Mouse (Mus musculus) cerebellum, adult 8-10 months (tissue): ENCODE data around the gene Mdga1.

Experiments used
- DNase-seq: peaks from one replicate; pipeline ENCODE4 v3.0.0; 2022

Mdga1 gene

DNA sequence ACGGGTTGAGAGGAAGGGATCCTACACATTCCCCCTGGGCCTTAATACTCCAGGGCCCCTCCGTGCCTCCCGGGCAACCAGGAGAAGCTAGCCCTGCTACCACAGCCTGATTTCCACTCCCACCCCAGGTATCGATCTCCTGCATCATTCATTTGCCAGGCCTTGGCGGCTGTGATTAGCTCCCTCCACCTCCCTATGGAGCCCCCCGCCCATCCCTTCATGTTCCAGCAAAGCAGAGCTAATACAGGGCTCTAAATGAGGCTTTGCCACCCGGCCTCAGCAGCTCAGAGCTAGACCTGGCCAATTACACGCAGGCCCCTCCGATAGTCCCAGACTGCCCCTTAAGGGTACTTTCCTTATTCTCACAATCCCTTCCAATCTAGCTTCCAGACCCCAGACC is 86.5 kb downstream of the Mdga1 start:
- DNase-seq = no peak

DNA sequence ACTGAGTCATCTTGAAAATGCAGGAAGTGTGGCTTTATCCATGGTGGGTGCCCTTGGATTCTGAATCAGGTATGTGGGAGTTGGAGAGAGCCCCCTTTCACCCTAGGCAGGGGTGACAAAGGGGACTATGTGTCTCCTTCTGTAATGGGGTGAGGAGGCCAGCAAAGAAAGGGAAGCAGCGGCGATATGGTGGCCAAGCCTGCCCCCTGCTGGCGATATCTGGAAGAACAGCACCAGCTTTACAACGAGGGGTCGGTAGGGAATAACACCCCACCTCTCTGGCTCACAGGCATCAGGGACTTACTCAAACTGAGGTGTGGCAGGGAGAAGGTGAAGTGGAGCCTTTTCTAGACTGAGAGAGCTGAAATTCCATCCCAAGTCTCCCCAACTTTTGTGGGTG is 87.0 kb downstream of the Mdga1 start:
- peak; percentile 76 for DNase-seq

DNA sequence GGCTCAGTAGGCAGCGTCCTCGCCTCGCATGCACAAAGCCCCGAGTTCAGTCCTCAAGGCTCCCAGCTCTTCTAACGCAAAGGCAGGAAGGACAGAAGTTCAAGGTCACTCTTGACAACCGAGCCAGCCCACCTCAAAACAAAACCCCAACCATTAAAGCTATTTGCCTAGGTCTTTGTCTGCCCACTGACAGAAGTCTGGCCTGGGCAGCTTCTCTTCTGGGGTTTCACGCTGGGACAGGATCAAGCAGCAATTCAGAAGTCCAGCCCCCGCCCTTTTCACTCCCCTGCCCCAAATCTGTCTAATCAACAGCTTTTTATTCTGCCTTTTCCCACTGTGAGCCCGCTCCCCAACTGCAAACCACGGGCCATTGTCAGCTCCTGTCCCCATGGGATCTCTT is 89.6 kb downstream of the Mdga1 start:
- no peak for DNase-seq

DNA sequence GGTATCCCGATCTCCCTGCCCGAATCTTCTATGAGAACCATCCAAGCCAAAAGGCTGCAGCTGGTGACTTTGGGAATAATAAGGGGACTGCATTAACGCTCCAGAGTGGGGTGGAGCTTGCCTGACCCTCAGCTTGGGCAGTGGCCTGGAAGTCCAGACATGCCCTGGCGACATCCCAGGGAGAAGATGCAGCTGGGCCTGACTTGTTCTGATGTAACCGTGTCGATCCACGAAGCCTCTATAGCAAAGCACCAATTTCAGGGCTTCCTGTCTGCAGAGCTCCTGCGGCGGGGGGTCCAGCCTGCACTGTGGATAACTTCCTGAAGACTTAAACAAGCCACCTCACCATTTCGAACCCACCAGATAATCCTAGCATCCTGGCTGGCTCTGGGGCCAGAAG is 90.9 kb downstream of the Mdga1 start:
- DNase-seq = no peak

DNA sequence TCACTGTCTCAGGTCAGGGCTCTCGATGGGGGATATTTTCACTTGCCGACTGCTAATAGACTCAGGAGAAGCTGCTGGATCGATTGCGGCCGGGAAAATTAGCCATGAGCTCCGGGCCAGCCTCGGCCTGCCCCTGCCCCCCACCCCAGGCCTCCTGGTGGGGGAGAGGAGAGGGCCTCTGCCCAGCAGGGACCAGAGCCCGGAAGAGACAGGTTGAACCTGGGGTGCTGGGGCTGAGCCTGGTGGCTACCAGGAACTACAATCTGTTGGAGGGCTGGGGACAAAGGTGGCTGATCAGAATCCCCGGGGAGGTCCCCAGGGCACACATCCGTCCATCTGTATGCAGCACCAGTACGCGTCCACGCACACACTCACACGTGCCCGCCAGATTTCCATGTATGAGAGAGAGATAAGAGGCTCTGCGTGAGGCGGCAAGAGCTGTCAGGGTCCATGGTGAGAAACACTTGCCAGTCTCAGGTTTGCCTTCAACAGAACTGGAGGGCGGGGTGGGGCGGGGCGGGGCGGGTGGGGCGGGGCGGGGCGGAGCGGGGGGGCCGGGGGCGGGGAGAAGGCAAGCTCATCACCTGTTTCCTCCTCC is 95.7 kb downstream of the Mdga1 start:
- peak; percentile 33 for DNase-seq

DNA sequence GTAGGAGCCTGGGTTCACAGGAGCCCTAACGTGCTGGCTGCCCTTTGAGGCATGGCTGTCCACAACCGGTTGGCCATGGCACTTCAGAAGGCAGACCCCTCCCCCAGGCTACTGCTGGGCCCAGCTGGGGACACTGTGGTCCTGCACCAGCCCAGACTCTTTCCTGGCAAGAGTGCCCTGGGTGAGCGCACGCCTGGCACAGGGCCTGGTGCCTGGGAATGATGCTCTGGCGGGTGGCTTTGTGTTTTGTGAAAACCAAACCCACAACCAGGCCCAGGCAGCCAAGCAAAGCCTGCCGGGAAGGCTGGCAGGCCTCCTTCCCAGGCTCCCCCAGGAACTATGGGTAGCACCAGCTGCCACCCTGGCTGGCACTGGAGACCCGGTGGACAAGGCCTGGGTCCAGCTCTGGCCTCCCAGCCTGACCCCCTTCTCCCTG is 96.3 kb downstream of the Mdga1 start:
- peak; percentile 83 for DNase-seq

DNA sequence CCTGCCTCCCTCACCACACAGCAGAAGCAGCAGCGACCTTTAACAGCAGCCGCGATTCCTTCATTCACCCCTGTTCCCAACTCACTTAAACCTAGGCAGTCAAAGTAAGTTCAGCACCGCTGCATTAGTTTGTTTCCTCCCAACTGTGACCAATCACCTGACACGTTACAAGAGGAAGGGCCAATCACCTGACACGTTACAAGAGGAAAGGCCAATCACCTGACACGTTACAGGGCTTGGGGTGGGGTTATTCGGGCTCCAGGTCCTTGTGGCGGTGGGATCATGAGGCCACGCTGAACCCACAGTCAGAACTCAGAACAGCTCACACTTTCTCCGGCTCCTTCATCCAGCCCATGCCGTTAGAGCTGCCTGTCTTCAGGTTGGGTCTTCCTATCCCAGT is 99.6 kb downstream of the Mdga1 start:
- no peak for DNase-seq

DNA sequence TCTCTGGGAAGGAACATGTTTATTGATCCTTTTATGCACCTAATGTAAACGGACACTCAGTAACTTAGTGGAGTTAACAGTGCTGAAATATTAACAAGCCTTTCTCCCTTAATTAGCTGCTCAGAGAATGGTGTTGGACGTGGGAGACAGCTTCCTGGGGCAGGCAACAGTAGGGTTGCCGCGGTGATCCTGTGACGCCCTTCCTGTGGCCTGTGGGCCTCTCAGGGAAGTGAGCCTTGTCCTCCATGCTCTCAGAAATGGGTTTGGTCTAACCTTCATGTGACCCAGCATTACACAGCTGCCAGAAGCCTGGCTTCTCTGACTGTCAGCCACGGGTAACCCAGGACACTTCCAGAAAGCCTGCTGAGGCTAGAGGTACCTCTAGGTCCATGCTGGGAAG is 104.0 kb downstream of the Mdga1 start:
- no peak for DNase-seq

DNA sequence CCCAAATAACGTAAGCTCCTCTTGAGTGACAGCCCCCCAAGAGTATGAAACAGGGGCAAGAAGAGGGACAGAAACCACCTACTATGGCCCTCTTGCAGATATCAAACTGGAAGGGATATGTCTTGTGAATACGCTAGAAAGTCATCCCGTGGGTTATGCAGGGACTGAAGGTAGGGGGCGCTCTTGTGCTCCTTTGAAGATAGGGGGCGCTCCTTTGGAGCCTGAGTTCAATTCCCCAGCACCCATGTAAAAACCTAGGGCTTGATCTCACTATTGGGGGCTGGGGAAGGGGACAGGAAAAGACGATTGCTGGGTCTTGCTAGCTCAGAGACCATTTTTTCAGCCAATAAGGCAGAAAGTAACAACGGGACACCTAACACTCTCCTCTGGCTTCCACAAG is 105.4 kb downstream of the Mdga1 start:
- no peak for DNase-seq

DNA sequence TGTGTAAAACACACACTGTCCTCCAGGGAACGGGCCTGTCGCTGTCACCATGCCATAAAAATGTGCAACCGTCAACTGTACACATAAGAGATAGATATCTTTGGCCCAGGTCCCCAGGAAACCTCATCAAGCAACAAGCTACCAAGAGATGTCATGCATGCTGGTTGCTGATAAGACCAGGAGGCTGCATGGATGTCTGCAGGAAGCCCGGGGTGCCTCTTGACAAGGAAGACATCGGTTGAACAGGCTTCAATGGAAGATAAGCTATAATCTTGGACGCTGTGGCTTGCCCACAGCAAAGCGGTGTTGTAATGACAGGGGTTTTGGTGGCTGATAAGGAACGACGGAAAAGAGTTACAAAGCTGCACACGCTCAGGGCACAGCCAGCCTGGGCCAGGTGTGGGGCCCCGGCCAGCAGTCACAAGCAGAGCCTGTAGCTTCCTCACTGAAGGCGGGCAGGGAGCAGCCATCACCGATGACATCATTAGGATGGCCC is 110.1 kb downstream of the Mdga1 start:
- no peak for DNase-seq

DNA sequence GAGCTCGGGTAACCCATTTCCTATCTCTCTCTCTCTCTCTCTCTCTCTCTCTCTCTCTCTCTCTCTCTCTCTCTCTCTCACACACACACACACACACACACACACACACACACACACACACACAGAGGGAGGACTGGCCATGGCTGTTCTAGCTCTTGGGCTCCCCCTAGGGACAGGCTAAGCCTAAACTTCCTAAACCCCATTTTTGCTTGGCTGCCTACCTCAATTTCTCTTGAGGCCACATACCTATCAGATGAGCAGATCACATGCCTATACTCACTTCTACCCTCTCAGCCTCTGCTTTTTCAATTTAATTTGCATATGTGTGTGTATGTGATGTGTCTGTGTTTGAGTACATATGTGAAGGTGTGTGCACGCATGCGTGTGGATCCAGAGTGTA is 111.1 kb downstream of the Mdga1 start:
- no peak for DNase-seq

DNA sequence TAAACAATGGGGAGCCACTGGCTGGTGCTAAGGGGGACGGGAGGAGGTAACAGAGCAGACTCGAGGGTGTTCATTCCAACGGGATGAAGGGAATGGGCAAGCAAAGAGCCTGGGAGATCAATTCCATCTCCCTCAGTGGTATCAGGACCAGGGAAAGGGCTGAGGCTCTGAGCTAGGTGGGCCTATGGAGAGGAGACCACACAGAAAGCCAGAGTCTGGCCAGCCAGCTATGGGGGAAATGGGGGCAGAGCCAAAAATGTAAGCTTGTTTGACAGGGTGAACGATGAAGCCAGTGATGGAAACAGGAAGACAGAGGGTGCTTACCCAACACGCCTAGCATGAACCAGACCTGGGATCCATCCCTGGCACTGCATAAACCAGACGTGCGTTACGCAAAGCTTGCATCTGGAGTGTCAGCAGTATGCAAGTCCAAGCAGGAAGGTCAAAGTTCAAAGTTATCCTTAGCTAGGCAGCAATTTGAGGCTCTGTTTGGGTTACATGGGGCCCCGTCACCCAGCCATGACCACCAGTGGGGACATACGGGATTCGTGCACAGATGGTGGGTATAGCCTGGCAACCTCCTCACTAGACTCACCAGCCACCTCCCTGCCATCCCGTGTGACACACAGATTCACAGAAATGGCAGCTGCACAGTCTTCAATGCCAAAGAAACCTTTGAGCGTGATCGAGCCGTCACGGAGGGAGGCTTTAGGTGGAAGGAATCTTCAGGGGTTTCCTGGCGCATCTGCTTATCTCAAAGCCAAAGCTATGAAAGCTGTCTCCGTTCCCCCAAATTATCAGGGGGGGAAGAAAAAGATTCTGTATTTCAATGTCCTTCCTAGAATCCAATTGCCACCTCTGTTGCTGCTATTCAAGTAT is 113.9 kb downstream of the Mdga1 start:
- no peak for DNase-seq

DNA sequence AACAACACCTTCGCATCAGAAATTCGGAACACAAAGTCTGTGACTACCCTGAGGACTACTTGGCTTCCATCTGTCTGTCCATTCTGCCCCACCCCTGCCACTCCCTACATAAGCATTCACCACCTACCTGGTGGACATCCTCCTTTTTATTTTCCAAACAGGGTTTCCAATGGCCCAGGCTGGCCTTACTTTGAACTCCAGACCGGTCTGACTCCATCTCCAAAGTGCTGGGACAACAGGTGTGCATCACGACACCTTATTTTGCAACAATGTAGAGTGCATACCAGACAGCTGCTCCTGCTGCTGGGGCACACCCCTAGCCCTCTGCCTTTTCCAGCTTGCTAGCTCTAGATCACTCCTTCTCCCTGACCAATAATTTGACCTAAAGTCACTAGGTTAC is 115.1 kb downstream of the Mdga1 start:
- no peak for DNase-seq

DNA sequence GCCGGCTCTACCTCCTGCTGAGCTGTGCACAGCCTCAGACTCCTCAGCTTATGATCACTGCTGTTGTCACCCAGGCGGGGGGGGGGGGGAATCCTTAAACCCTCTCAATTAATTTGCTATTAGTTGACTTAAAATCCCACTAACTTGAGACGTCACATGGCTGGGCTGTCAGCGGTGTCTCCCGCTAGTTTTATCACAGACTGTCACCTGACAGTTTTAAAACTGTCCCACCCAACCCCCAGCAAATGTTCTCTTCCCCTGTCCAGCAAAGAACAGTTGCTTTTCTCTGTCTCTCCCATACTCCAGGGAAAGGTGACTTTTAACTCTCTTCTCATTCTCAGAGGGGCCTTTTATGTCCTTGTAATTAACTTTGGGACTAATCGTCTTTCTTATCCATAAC is 115.5 kb downstream of the Mdga1 start:
- DNase-seq = no peak

DNA sequence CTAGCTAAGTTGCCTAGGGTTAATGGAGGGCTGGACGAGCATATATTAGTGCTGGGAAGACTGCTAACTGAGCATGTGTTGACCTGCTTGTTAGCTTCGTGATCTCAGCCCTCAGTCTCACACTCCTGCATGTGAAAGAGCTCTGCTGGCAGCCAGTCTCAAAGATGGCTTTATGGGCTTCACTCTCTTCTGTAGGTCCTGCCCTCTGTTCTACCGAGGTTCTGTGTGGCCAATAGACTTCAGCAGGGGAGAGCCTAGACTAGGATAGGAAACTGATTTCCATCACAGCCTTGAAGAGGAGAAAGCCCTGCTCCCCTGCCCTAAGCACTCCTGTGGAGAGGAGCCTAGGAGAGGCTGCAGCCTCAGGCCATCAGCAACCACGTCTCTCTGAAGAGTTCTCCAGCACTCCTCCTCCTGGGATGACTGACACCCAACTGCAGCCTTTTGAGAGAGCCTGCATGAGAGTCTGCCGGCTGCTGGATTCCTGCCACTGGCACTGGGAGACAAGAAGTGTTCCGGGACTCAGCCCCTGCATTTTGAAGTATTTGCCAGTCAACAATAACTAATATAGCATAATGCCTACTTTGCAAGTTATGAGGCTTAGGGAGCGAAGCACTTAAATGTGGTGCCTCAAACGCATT is 116.9 kb downstream of the Mdga1 start:
- no peak for DNase-seq

DNA sequence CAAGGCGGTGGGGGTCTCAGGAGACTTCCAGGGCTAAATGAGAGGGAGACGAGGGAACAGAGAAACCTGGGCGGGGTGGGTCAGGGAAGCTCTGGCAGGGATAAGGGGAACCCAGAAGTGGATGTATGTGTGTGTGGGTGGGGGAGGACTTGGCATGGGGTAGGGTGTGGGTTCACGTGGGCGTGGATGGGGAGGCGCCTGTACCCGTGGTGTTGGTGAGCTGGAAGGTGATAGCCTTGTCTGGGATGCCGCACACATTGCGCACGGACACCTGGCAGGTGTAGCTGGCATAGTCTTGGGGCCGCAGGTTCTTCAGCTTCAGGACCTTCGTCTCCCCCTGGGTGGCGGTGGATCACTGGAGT is 120.5 kb downstream of the Mdga1 start:
- DNase-seq = no peak

DNA sequence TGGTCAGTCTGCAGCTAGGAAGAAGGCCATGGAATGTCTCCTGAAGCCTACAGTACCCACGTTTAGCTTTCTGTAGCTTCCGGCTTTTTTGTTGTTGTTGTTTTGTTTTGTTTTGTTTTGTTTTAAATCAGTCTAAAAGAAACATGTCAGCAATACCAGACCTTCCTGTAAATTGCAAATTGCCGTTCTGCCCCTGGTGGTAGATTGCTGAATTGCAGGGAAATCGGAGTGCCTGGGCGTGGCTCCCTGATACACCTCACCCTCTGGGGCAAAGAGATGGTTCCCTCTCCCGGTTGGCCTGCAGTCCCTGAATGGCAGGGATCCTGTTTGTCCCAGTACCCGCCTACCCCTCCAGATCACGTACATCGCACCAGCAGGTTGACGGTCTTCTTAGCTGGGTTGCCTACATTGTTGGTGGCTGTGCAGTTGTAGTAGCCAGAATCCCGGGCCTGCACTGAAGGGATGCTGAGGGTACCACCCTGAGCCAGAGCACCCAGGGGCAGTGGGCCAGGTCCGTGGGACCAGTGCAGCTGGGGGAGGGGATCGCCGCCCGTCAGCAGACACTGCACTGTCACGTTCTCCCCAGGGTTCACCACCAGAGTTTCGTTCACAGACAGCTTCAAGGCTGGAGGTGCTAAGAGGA is 121.0 kb downstream of the Mdga1 start:
- DNase-seq = peak; percentile 83

DNA sequence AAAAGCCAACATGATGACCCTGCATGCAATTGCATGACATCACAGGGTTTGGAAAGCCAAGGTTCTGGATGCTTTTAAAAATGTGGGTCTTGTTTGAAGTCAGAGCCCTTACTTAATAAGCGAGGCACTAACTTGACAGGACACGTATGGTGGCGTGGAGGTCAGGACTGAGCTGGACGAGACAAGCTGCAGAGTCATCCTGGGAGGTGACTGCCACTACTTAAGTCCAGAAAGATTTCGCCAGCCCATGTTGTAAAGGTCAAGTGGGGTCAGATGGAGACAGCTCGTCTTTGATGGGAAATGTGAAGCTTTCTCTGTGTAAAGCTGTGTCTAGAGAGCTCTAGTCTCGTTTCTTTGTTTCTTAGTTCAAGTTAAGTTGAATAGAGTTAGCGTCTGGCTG is 122.6 kb downstream of the Mdga1 start:
- DNase-seq = no peak

DNA sequence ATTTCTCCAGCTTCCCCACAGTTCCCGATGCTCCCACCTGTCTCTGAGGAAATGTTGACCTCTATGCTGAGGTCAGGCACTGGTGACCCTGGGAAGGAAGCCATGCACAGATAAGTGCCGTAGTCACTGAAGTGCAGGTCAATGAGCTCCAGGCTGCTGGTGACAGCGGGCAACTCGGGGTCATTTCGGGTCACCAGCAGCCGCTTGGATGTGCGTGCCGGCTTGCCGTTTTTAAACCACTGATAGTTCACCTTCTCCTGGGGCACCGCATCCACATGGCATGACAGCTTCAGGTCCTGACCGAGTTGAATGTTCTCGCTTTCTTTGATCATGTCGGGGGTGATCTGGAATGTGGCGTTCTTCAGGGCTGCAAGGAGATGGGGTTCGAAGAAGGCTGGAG is 123.6 kb downstream of the Mdga1 start:
- no peak for DNase-seq

DNA sequence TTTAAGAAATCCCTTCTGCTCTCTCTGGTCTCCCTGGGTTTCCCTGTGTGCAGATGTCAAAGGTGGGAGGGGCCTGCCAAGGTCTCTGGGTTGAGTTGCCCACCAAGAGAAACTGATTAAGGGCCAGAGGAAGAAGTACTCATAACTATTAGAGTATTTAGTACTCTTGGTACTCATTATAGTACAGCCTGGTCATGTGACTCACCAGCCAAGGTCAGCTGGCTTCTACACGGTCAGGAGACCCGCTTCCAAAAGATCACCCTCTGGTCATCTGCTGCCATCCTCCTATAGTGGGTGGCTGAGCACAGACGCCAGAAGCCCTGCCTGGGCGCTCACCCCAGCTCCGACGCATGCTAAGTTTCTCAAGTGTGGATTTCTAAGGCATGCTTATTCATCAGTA is 124.9 kb downstream of the Mdga1 start:
- no peak for DNase-seq

DNA sequence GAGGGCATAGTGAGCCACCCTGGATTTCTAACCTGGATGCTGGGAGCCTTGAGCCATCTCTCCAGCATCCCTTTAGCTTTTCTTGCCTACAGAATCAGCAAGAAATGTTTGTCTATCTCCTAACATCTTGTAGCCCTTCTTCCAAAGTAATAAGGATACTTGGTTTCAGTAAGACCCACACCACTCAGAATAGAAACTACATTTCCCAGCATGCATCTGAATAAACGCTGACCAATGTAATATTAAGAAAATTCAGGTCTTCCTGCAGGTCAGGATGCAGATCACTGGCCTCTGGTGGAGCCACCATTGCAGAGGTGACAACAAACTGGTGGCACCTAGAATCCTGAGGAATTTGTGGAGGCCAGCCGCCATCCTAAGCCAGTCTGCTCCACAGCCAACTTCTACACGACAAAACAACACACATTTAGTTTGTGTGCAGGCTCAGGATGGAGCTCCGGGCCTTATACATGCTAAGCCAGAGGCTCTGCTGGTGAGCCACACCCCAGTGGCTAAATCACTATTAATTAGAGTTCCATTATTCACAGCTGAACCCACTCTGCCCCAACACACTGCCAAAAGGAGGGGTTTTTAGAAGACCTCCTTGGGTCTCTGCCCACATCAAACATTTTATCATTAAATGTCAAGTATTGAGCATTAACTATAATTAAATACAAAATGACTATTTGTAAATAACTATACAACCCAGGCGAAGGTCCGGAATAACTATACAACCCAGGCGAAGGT is 126.3 kb downstream of the Mdga1 start:
- no peak for DNase-seq

DNA sequence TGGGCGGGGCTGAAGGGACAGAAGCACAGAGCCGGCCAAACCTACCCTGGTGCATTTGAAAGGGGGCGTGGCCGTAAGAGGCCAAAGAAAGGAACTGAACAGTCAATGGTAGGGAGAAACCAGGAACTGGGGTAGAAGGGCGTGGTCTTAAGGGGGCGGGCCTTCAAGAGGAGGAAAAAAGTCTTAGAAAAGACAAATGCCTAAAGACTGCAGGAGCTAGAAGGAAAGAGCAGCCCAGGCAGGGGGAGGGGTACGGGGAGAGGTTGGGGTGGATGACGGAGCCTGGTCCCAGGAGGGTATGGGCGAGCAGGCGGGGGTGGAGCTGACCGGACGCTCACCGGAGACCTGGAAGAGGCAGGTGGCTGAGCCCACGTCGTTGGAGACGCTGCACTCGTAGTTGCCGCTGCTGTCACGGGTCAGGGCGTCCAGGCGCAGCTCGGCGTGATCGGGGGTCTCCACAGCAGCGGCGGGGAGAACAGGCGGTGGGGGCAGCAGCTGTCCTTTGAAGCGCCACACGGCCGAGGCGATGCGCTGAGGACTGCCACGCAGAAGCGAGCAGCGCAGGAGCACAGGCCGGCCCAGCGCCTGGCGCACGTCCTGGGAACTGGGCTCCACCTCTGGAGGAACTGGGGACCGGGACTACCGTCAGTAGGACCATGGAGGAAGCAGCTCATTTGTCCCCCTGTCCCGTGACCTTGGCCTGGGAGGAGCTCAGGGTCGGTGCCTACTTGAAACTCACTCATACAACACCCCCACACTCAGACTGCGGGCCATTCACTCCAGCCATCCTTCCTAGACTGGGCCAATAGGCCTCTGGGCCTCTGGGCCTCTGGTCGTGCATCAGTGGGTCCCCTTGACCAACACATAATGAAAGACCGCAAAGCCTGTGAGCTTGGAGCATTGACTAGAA is 127.9 kb downstream of the Mdga1 start:
- DNase-seq = no peak
